Mouse (Mus musculus) bone marrow macrophage, adult 2 months (primary cell): ENCODE results near the gene Il6ra.

ENCODE experiments used
- CTCF ChIP-seq: IDR thresholded peaks from 2 replicates; pipeline ENCODE4 v1.5.1; 2012; ENCODE audit warnings: low read depth, mild to moderate bottlenecking, low read length, moderate library complexity
- POLR2A ChIP-seq: IDR thresholded peaks from 2 replicates; pipeline ENCODE4 v1.6.1; 2012; ENCODE audit warnings: mild to moderate bottlenecking, low read depth, low read length, borderline replicate concordance

- TF ChIP-seq POLR2A (no peak), CTCF (no peak)
These were observed 4.2 kb downstream of the Il6ra start for GRCm38 (mm10) chr3:89908836-89909235.
